Mouse (Mus musculus) forebrain, embryonic 12.5 days (tissue): Measurements from ENCODE around the gene Vegfb. TPM values are rescaled to one million over a fixed set of nuclear protein-coding genes. Genes with fewer than 3 reads are reported as not detected.

Source experiments
- ATAC-seq: fragments of 200-750 bp; cut with Nextera tagmentation; 2 replicates; pipeline ENCODE4 v1.8.0; 2017; ENCODE audit warnings: moderate TSS enrichment; ENCODE audit not compliant: low FRiP score
- H3K27ac ChIP-seq: fragments of 300-500 bp; sonication (generic); 2 replicates; pipeline ENCODE4 v1.5.1; 2016; ENCODE audit warnings: mild to moderate bottlenecking
- H3K27me3 ChIP-seq: fragments of 300-500 bp; sonication (generic); 2 replicates; pipeline ENCODE4 v1.6.1; 2016; ENCODE audit warnings: mild to moderate bottlenecking
- H3K36me3 ChIP-seq: fragments of 300-500 bp; sonication (generic); replicated peaks from 2 replicates; pipeline ENCODE4 v1.6.1; 2016; ENCODE audit warnings: mild to moderate bottlenecking
- H3K4me1 ChIP-seq: fragments of 300-500 bp; sonication (generic); 2 replicates; pipeline ENCODE4 v1.6.1; 2016
- H3K4me2 ChIP-seq: fragments of 300-500 bp; sonication (generic); 2 replicates; pipeline ENCODE4 v1.6.1; 2016; ENCODE audit warnings: mild to moderate bottlenecking, moderate library complexity
- H3K4me3 ChIP-seq: fragments of 300-500 bp; sonication (generic); replicated peaks from 2 replicates; pipeline ENCODE4 v1.5.1; 2016; ENCODE audit warnings: mild to moderate bottlenecking
- H3K9ac ChIP-seq: fragments of 300-500 bp; sonication (generic); 2 replicates; pipeline ENCODE4 v1.6.1; 2016; ENCODE audit warnings: mild to moderate bottlenecking
- H3K9me3 ChIP-seq: fragments of 300-500 bp; sonication (generic); 2 replicates; pipeline ENCODE4 v1.6.1; 2016
- WGBS: fragments of 180-500 bp; shearing (Covaris S2); methylation state at CpG from one replicate; pipeline ENCODE4 v1.1.7; 2016; 5-methylcytosine and 5-hydroxymethylcytosine counted together
- polyA plus RNA-seq: library from polyadenylated mRNA; unstranded; fragments of >200 nt; fragmentation: Nextera tagmentation; extraction: Ambion mirVana; gene quantifications from 2 replicates; pipeline ENCODE4 v1.2.1, GENCODE M21; 2016

The Vegfb gene
- polyA plus RNA-seq, 1 experiment from 2014 or later = 42.1 TPM

- no peaks in the 10 kb centered on the region for H3K27me3 ChIP-seq
- H3K9ac ChIP-seq = peak overlapping the region; percentile 91
- peak overlapping the region; percentile 83 for H3K4me3 ChIP-seq
- 24% methylated on average over 5 of the region's 5 CpGs for WGBS
- peak; percentile 1; the same call in 1 of the 2 replicates for ATAC-seq
- no peaks in the 10 kb centered on the region for H3K9me3 ChIP-seq
- H3K4me2 ChIP-seq = peak overlapping the region; percentile 99
- peak overlapping the region; percentile 95 for H3K27ac ChIP-seq
- H3K4me1 ChIP-seq = peaks cover 32% of the 10 kb centered on the region
- 0 out of 2 replicates have a peak, but pooled peaks cover 11% of the 10 kb centered on the region for H3K36me3 ChIP-seq
These were observed 44.7 kb downstream of the Vegfb start for GRCm38 (mm10) chr19:6942764-6943163.

DNA sequence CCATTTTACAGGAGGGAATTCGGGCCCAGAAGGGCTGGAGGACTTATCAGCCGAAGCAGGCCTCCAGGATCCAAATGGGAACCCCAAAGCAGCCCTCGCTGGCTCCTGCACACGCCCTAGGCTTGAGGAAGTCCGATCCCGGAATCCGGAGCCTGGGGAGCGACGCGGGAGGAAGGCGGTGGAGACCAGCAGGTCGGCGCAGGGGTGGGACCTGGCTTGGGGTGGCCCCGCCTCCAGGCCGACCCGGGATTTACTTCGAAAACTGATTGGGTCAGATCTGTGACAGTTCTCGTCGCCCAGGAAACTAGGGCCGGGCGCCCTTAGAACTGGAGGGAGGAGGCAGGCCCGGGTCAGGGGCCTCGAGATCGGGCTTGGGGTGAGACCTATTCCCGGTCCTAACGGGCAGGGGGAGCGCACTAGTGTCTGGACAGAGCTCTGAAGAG is 45.2 kb downstream of the Vegfb start, which contains the start of gene Gpr137:
TSS of gene Gpr137 (minus strand) at position 232 of the 443 bp plus-strand sequence.
- H3K9ac ChIP-seq = peak within 1 kb of the TSS; percentile 91
- WGBS = under 1% methylated on average over 27 of the region's 27 CpGs

GRCm38 (mm10) chr19:6941372-6942248 is 45.8 kb downstream of the Vegfb start, which contains the start of gene Bad:
Gene Bad (plus strand): TSS chr19:6941861.
- Histone ChIP-seq H3K4me3 (peak within 1 kb of the TSS; percentile 83), H3K9me3 (no peaks in the 10 kb centered on the region), H3K27me3 (no peaks in the 10 kb centered on the region), H3K27ac (peak within 1 kb of the TSS; percentile 95), H3K4me2 (peak within 1 kb of the TSS; percentile 99), H3K36me3 (0 out of 2 replicates have a peak, but pooled peaks cover 6% of the 10 kb centered on the region), H3K9ac (peak within 1 kb of the TSS; percentile 91), H3K4me1 (peaks cover 32% of the 10 kb centered on the region)
- under 1% methylated on average over 83 of the region's 83 CpGs for WGBS
- peak; percentile 87 for ATAC-seq

More for the DNA sequence above, 45.2 kb downstream of the Vegfb start, which contains the start of gene Gpr137:
- Histone ChIP-seq H3K27me3 (no peaks in the 10 kb centered on the region), H3K4me3 (peak within 1 kb of the TSS; percentile 83), H3K4me2 (peak within 1 kb of the TSS; percentile 99), H3K36me3 (0 out of 2 replicates have a peak, but pooled peaks cover 11% of the 10 kb centered on the region), H3K4me1 (peaks cover 32% of the 10 kb centered on the region), H3K9me3 (no peaks in the 10 kb centered on the region), H3K27ac (peak within 1 kb of the TSS; percentile 95)
- ATAC-seq = peak; percentile 85

- H3K4me1 ChIP-seq = peaks cover 32% of the 10 kb centered on the region
- peak; percentile 4 for ATAC-seq
- peak overlapping the region; percentile 95; the same call in 1 of the 2 replicates for H3K27ac ChIP-seq
- peak overlapping the region; percentile 91 for H3K9ac ChIP-seq
- H3K4me2 ChIP-seq = peak overlapping the region; percentile 99
- H3K27me3 ChIP-seq = peaks cover 8% of the 10 kb centered on the region
- H3K9me3 ChIP-seq = no peaks in the 10 kb centered on the region
- peak overlapping the region; percentile 83 for H3K4me3 ChIP-seq
- 0 out of 2 replicates have a peak, but pooled peaks cover 6% of the 10 kb centered on the region for H3K36me3 ChIP-seq
- 20% methylated on average over 29 of the region's 29 CpGs for WGBS
These were observed 46.8 kb downstream of the Vegfb start for GRCm38 (mm10) chr19:6940396-6941351.

GRCm38 (mm10) chr19:6939106-6940002 is 48.1 kb downstream of the Vegfb start:
- whole genome bisulfite sequencing = 89% methylated on average over 20 of the region's 20 CpGs
- no peak for ATAC-seq
- peaks cover 32% of the 10 kb centered on the region for H3K4me1 ChIP-seq
- H3K27me3 ChIP-seq = peaks cover 21% of the 10 kb centered on the region
- no peaks in the 10 kb centered on the region for H3K36me3 ChIP-seq
- H3K4me2 ChIP-seq = peak overlapping the region; percentile 99
- H3K27ac ChIP-seq = no peak overlapping the region
- H3K9me3 ChIP-seq = no peaks in the 10 kb centered on the region
- no peak overlapping the region for H3K4me3 ChIP-seq
- no peak overlapping the region for H3K9ac ChIP-seq

- no peaks in the 10 kb centered on the region for H3K36me3 ChIP-seq
- no peak overlapping the region for H3K9ac ChIP-seq
- H3K4me1 ChIP-seq = peaks cover 40% of the 10 kb centered on the region
- ATAC-seq = no peak
- H3K4me3 ChIP-seq = no peak overlapping the region
- no peak overlapping the region for H3K27ac ChIP-seq
- H3K4me2 ChIP-seq = no peak overlapping the region
- peaks cover 36% of the 10 kb centered on the region for H3K27me3 ChIP-seq
- H3K9me3 ChIP-seq = no peaks in the 10 kb centered on the region
- 83% methylated on average over 16 of the region's 16 CpGs for WGBS
These were observed 49.6 kb downstream of the Vegfb start for GRCm38 (mm10) chr19:6937541-6938465.

DNA sequence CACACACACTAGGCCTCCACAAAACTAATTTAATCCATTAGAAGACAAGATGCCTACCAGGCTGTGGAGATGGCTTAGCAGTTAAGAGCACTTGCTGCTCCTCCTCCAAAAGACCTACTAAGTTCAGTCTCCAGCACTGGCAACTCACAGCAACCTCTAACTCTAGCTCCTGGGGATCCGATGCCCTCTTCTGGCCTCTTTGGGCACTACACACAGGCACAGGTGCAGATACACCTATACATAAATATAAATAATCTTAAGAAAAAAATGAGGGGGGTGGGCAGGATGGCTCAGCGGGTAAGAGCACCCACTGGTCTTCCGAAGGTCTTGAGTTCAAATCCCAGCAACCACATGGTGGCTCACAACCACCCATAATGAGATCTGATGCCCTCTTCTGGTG is 51.2 kb downstream of the Vegfb start:
- no peaks in the 10 kb centered on the region for H3K36me3 ChIP-seq
- no peak overlapping the region for H3K4me2 ChIP-seq
- WGBS = 24% methylated on average over 3 of the region's 3 CpGs
- H3K4me1 ChIP-seq = peaks cover 35% of the 10 kb centered on the region
- H3K4me3 ChIP-seq = no peak overlapping the region
- H3K27me3 ChIP-seq = peaks cover 51% of the 10 kb centered on the region
- H3K9me3 ChIP-seq = no peaks in the 10 kb centered on the region
- H3K27ac ChIP-seq = no peak overlapping the region
- H3K9ac ChIP-seq = no peak overlapping the region
- ATAC-seq = no peak

DNA sequence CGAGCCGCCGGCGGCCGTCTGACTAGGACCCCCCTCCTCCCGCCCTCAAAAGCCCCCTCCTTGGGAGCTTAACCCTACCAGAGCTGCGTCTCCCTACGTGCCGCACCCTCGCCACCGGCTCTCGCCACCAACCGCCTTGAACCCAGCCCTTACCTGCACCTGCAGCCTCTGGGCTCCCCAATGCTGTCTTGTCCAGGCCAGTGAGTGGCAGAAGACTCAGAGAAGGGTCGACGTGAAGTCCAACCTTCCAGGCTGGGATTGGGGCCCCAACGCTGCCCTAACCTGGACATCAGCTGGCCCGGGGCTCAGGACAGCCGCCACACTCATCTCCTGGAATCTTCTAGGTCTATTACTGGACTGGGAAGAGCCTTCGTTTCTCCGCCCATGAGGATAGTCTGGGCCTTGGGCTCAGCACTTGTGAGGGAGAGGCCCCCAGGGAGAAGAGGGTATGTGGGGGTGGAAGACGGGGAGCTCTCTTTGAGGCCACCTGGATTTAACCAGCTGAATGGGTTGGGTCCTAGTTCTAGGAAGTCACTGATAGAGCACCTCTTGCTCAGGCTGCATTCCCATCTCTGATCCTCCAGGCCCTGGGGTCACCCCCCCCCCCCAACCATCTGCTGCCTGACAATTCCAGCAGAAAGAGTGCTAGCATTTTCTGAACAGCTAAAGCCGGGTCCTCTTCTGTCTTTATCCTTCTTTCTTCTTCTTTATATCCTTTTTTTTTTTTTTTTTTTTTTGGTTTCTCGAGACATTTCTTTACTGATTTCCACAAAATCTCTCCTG is 53.1 kb downstream of the Vegfb start, which contains the start of gene Kcnk4:
TSS of gene Kcnk4 (minus strand) at position 321 of the 783 bp plus-strand sequence.
- Histone ChIP-seq H3K27me3 (peaks cover 68% of the 10 kb centered on the region), H3K4me2 (peak within 1 kb of the TSS; percentile 55), H3K9me3 (no peaks in the 10 kb centered on the region), H3K4me3 (peak within 1 kb of the TSS; percentile 38), H3K27ac (no peak within 1 kb of the TSS), H3K36me3 (no peaks in the 10 kb centered on the region), H3K4me1 (peaks cover 18% of the 10 kb centered on the region), H3K9ac (peak within 1 kb of the TSS; percentile 38)
- no peak for ATAC-seq
- 9% methylated on average over 23 of the region's 23 CpGs for WGBS

GRCm38 (mm10) chr19:6933436-6934194 is 53.8 kb downstream of the Vegfb start:
- Histone ChIP-seq H3K27me3 (peaks cover 76% of the 10 kb centered on the region), H3K9me3 (no peaks in the 10 kb centered on the region), H3K9ac (peak overlapping the region; percentile 38), H3K36me3 (no peaks in the 10 kb centered on the region), H3K27ac (no peak overlapping the region), H3K4me1 (peaks cover 11% of the 10 kb centered on the region), H3K4me2 (peak overlapping the region; percentile 55), H3K4me3 (peak overlapping the region; percentile 38)
- peak; percentile 28; the same call in 1 of the 2 replicates for ATAC-seq
- 4% methylated on average over 58 of the region's 58 CpGs for WGBS
